Mouse (Mus musculus): Measurements from ENCODE around the gene Evx1. TPM values are rescaled to one million over a fixed set of nuclear protein-coding genes. Genes with fewer than 3 reads are reported as not detected.

Evx1 gene
- polyA plus RNA-seq, 1 experiment from 2014 or later = 0.89 TPM

- peak overlapping the region; percentile 26 for H3K4me3 ChIP-seq
- peaks cover 67% of the 10 kb centered on the region for H3K4me1 ChIP-seq
- peak overlapping the region; percentile 59; the same call in 1 of the 2 replicates for H3K9ac ChIP-seq
- H3K27ac ChIP-seq = no peak overlapping the region
- WGBS = 17% methylated on average over 21 of the region's 22 CpGs
- no peaks in the 10 kb centered on the region for H3K36me3 ChIP-seq
- peaks cover 94% of the 10 kb centered on the region for H3K27me3 ChIP-seq
- H3K9me3 ChIP-seq = no peaks in the 10 kb centered on the region
- no peak for ATAC-seq (ENCODE audit: low FRiP score, low read depth)
- peak overlapping the region; percentile 56 for H3K4me2 ChIP-seq (replicated peaks)
Observed at GRCm38 (mm10) chr6:52272766-52273655, 40.3 kb upstream of the Evx1 start.

DNA sequence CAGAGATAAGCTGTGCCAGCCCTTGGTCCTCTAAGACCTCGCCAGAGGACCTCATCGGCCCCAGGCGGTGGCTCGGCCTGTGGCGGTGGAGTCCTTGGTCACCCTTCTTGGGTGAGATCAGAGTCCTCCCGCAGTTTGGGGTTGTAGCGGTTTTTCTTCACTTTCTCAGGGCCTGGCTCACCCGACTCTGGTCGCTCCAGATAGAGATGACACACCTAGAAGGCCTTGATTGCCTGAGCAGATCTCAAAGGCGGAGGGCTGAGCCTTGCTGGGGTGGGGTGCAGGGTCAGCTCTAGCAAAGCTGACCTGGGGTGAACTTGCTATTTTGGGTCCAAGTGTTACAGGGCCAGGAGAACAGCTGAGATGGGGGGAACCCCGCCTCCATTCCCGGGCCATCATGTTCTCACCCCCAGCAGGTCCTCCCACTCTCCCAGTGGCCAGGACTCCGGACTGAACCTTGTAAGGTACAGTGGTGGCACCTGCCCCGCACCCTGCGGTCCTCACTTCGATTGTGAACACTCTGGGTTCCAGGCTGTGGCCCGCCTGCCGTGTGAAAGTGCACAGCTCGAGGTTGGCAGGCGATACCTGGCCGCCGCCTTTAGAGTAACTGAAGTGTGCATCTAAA lies 39.5 kb upstream of the Evx1 start:
- ATAC-seq (ENCODE audit: low FRiP score, low read depth) = no peak; the same call in 1 of the 2 replicates
- peak overlapping the region; percentile 26 for H3K4me3 ChIP-seq
- no peaks in the 10 kb centered on the region for H3K36me3 ChIP-seq
- H3K4me2 ChIP-seq (replicated peaks) = peak overlapping the region; percentile 56
- no peaks in the 10 kb centered on the region; the same call in 1 of the 2 replicates for H3K9me3 ChIP-seq
- H3K9ac ChIP-seq = peak overlapping the region; percentile 59
- 12% methylated on average over 22 of the region's 22 CpGs for WGBS
- no peak overlapping the region for H3K27ac ChIP-seq
- peaks cover 59% of the 10 kb centered on the region for H3K4me1 ChIP-seq
- H3K27me3 ChIP-seq = peaks cover 87% of the 10 kb centered on the region

GRCm38 (mm10) chr6:52274576-52274975 lies 38.7 kb upstream of the Evx1 start:
- 16% methylated on average over 11 of the region's 11 CpGs for WGBS
- Histone ChIP-seq H3K27me3 (peaks cover 81% of the 10 kb centered on the region), H3K4me3 (peak overlapping the region; percentile 26; the same call in 1 of the 2 replicates), H3K36me3 (no peaks in the 10 kb centered on the region), H3K4me1 (peaks cover 57% of the 10 kb centered on the region), H3K27ac (no peak overlapping the region), H3K9ac (peak overlapping the region; percentile 59; the same call in 1 of the 2 replicates), H3K9me3 (no peaks in the 10 kb centered on the region; the same call in 1 of the 2 replicates), H3K4me2 (replicated peaks) (peak overlapping the region; percentile 56)
- ATAC-seq (ENCODE audit: low FRiP score, low read depth) = no peak

DNA sequence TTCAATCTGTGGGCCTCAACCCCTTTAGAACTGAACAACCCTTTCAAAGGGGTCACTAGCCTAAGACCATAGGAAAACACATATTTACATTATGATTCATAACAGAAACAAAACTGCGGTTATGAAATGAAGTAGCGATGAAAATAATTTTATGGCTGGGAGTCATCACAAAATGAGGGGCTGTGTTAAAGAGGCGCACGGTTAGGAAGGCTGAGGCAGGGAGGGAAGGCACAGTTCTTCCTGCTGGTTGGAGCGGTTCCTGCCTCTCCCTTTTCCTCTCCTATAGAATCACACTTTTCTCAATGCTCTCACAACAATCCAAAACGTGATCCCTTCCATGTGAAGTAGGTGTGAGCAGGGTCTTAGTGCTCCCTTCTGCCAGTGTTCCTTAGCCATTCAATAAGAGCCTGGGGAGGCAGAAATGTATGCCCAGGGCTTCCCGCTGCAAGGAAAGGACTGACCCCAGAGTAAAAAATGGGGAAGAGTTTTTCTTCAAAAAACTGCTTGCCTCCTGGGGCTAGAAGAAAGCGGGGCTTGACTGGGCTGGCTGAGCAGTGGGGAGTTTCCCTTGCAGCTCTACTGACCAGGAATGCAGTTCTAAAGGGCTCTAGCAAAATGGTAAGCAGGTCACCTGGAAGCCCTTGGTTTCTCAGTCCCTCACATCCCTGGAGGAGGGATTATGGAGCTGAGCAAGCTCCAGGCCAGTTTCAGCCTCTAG lies 37.6 kb upstream of the Evx1 start:
- no peak overlapping the region for H3K9ac ChIP-seq
- no peaks in the 10 kb centered on the region for H3K36me3 ChIP-seq
- peak overlapping the region; percentile 6; the same call in 1 of the 2 replicates for H3K27ac ChIP-seq
- no peaks in the 10 kb centered on the region; the same call in 1 of the 2 replicates for H3K9me3 ChIP-seq
- WGBS = 22% methylated on average over 8 of the region's 8 CpGs
- H3K27me3 ChIP-seq = peaks cover 70% of the 10 kb centered on the region
- H3K4me2 ChIP-seq (replicated peaks) = no peak overlapping the region
- no peak for ATAC-seq (ENCODE audit: low FRiP score, low read depth)
- peaks cover 50% of the 10 kb centered on the region for H3K4me1 ChIP-seq
- H3K4me3 ChIP-seq = no peak overlapping the region

DNA sequence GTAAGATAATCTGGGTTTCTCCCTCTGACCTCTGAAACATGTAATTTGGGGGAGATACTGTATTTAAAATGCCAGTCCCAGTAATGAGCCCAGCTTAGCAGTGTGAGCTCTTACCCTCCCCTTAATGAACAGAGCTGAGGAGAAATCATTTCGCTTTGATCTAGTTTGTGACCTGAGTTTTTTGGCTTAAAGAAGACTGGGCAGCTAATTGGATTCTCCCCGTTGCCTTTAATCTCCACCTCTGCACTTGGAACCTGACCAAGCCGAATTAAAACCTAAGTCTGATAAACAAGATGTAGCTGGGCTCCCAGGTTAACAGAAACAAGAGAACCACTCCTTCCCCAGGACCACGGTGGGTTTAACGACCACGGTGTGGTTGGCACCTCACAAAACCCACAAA lies 36.9 kb upstream of the Evx1 start:
- H3K36me3 ChIP-seq = no peaks in the 10 kb centered on the region
- 0 out of 2 replicates have a peak overlapping the region, but pooled peaks have one; percentile 7 for H3K4me2 ChIP-seq (replicated peaks)
- H3K4me3 ChIP-seq = no peak overlapping the region
- no peak overlapping the region for H3K27ac ChIP-seq
- H3K4me1 ChIP-seq = peaks cover 49% of the 10 kb centered on the region
- H3K9me3 ChIP-seq = no peaks in the 10 kb centered on the region; the same call in 1 of the 2 replicates
- ATAC-seq (ENCODE audit: low FRiP score, low read depth) = no peak
- H3K9ac ChIP-seq = 0 out of 2 replicates have a peak overlapping the region, but pooled peaks have one; percentile 13
- 4% methylated on average over 6 of the region's 6 CpGs for WGBS
- peaks cover 63% of the 10 kb centered on the region for H3K27me3 ChIP-seq

DNA sequence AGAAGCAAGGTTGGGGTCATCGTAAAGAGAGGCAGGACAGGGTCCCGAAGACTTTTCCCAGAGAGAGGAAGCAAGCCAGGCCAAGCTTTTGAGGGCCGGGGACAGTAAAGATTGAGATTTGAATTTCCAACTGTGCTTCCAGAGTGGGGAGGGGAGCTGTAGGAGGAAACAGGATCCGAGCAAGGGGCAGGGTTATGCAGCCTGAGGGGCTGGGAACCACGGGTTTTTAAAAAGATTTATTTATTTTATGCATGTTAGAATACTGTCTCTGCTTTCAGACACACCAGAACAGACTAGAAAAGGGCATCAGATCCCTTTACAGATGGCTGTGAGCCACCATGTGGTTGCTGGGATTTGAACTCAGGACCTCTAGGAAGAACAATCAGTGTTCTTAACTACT lies 36.4 kb upstream of the Evx1 start:
- 4% methylated on average over 5 of the region's 5 CpGs for WGBS
- H3K4me1 ChIP-seq = peaks cover 50% of the 10 kb centered on the region
- 0 out of 2 replicates have a peak overlapping the region, but pooled peaks have one; percentile 7 for H3K4me2 ChIP-seq (replicated peaks)

DNA sequence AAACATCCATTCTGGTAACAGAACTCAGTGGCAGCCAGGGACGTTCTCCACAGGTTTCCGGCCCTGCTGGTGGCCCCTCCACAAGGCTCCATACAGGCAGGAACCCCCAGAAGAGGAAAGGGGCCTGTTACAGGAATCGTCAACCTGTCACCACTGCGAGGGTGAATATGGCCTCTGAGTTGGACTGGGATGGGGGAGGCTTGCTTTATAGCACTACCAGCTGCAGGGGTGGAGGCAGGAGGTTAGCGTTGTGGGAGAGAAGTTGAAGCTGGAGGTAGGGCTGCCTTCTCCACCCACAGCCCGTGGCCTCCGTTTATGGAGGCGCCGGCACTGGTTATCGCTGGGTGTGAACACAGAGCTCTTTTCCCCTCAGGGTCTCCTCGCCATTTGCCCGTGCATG lies 32.2 kb upstream of the Evx1 start:
- Histone ChIP-seq H3K4me1 (peaks cover 16% of the 10 kb centered on the region), H3K4me3 (no peak overlapping the region), H3K9me3 (no peaks in the 10 kb centered on the region; the same call in 1 of the 2 replicates), H3K4me2 (replicated peaks) (peak overlapping the region; percentile 32; the same call in 1 of the 2 replicates), H3K27ac (no peak overlapping the region), H3K27me3 (peaks cover 28% of the 10 kb centered on the region), H3K9ac (no peak overlapping the region), H3K36me3 (no peaks in the 10 kb centered on the region)
- ATAC-seq (ENCODE audit: low FRiP score, low read depth) = no peak
- WGBS = 22% methylated on average over 12 of the region's 12 CpGs

More for the DNA sequence above, 36.4 kb upstream of the Evx1 start:
- Histone ChIP-seq H3K4me3 (no peak overlapping the region), H3K27ac (no peak overlapping the region), H3K27me3 (peaks cover 58% of the 10 kb centered on the region), H3K9me3 (no peaks in the 10 kb centered on the region; the same call in 1 of the 2 replicates), H3K36me3 (no peaks in the 10 kb centered on the region), H3K9ac (no peak overlapping the region)
- no peak for ATAC-seq (ENCODE audit: low FRiP score, low read depth)

DNA sequence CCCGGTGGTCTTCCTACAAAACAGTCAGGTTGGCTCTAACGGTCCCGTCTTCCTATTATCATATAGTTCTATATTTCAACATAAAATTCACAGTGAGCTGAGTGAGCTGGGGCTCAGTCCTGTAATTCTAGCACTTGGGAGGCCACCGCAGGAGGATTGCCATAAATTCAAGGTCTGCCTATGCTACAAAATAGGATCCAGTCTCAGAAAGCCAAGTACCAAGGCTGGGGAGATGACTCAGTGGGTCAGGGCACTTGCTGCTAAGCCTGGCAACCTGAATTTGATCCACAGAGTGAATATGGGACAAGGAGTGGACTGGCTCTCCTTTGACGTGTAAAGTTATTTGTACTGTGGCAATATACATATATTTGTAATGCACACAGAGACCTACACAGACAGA lies 29.4 kb upstream of the Evx1 start:
- no peaks in the 10 kb centered on the region for H3K36me3 ChIP-seq
- WGBS = 75% methylated on average over 5 of the region's 5 CpGs

DNA sequence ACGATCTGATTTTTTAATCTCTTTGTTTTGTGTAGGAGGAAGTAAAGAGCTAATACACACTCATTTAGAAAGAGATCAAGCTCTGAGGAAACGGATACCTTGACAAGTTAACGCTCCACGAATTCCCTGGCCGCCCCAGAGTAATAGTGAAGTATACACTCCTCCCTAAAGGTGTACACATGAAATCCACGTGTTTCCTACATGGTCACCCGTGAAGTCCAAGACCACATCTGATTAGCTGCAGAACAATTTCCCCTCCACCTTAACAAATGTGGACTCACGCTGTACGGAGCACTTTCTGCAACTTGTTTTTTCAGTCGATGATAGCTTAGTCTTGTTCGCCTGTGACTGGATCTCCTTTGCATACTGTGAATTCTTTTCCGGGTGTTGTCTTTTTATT lies 23.1 kb upstream of the Evx1 start:
- H3K9me3 ChIP-seq = no peaks in the 10 kb centered on the region
- no peak overlapping the region for H3K27ac ChIP-seq
- no peaks in the 10 kb centered on the region for H3K36me3 ChIP-seq
- ATAC-seq (ENCODE audit: low FRiP score, low read depth) = no peak
- peaks cover 20% of the 10 kb centered on the region for H3K4me1 ChIP-seq
- no peak overlapping the region for H3K9ac ChIP-seq
- H3K27me3 ChIP-seq = peaks cover 43% of the 10 kb centered on the region
- no peak overlapping the region; the same call in 1 of the 2 replicates for H3K4me2 ChIP-seq (replicated peaks)
- no peak overlapping the region for H3K4me3 ChIP-seq
- 18% methylated on average over 12 of the region's 12 CpGs for WGBS

More for the DNA sequence above, 29.4 kb upstream of the Evx1 start:
- no peak overlapping the region for H3K4me2 ChIP-seq (replicated peaks)
- no peaks in the 10 kb centered on the region for H3K9me3 ChIP-seq
- no peak for ATAC-seq (ENCODE audit: low FRiP score, low read depth)
- H3K27me3 ChIP-seq = peaks cover 13% of the 10 kb centered on the region
- H3K27ac ChIP-seq = no peak overlapping the region
- no peak overlapping the region for H3K9ac ChIP-seq
- peaks cover 6% of the 10 kb centered on the region; the same call in 1 of the 2 replicates for H3K4me1 ChIP-seq
- H3K4me3 ChIP-seq = no peak overlapping the region

- H3K27me3 ChIP-seq = peaks cover 47% of the 10 kb centered on the region
- peak overlapping the region; percentile 77 for H3K4me2 ChIP-seq (replicated peaks)
- H3K9me3 ChIP-seq = no peaks in the 10 kb centered on the region
- peak overlapping the region; percentile 63 for H3K9ac ChIP-seq
- peaks cover 20% of the 10 kb centered on the region for H3K4me1 ChIP-seq
- no peak overlapping the region for H3K27ac ChIP-seq
- peak; percentile 69 for ATAC-seq (ENCODE audit: low FRiP score, low read depth)
- peak overlapping the region; percentile 43 for H3K4me3 ChIP-seq
- 3% methylated on average over 45 of the region's 45 CpGs for WGBS
- H3K36me3 ChIP-seq = no peaks in the 10 kb centered on the region
Observed at GRCm38 (mm10) chr6:52291021-52291860, 22.1 kb upstream of the Evx1 start.

DNA sequence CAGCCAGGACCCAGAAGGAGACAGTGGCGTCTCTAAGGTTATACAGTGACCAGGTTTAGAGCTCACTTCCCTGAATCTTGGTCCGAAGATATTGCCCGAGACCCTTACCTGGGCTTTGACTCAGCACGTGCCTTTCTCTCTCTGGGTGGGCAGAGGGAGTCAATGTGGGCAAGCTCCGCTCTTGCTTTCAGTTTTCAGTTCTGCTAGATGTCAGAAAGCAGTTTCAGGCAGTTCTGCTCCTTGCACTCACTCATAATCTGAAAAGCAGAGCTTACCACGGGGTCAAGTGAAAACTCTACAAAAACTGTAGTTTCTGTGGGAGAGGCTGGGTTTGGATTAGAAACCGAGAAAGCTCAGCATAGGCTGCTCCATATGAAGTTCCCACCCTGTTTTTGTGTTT lies 21.0 kb upstream of the Evx1 start:
- H3K4me2 ChIP-seq (replicated peaks) = 0 out of 2 replicates have a peak overlapping the region, but pooled peaks have one; percentile 5
- peaks cover 50% of the 10 kb centered on the region for H3K27me3 ChIP-seq
- no peaks in the 10 kb centered on the region for H3K9me3 ChIP-seq
- H3K36me3 ChIP-seq = no peaks in the 10 kb centered on the region
- H3K27ac ChIP-seq = no peak overlapping the region
- H3K9ac ChIP-seq = no peak overlapping the region
- peaks cover 20% of the 10 kb centered on the region for H3K4me1 ChIP-seq
- no peak overlapping the region for H3K4me3 ChIP-seq
- no peak for ATAC-seq (ENCODE audit: low FRiP score, low read depth)
- 67% methylated on average over 7 of the region's 7 CpGs for WGBS

Measured in limb, embryonic 13.5 days (tissue).